Mouse (Mus musculus) frontal cortex, adult (tissue): ENCODE measurements at regions not wholly inside any gene's neighbourhood (a gene's known extent, or its start where the extent isn't known, plus 50 kb on each side); places are given as distances from the start of the nearest gene placed in this dataset.
"Not testable (repeated sequence)": the region's sequence is repeated elsewhere in the genome, so short reads cannot be mapped to it uniquely, and the experiment has no call there.

ENCODE experiments used
- ATAC-seq: cut with Nextera tagmentation; 2 replicates; pipeline ENCODE4 v1.9.2; 2017; ENCODE audit warnings: mild to moderate bottlenecking, moderate library complexity, mixed read lengths; ENCODE audit not compliant: low TSS enrichment

DNA sequence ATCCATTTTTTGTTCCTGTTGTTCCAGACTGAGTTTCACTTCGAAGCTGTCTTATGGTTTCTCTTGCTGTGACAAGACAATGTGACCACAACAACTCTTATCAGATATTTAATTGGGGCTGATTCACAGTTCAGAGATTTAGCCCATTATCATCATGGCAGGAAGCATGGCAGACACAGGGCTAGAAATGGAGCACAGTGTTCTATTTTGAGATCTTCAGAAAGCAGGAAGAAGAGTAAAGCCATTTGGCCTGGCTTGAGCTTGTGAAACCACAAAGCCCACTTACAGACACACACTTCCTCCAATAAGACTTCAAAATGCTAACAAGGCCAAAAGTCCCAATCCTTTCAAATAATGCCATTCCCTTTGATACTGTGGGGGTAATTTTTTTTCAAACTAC, 670.4 kb upstream of the Cdh12 start:
- ATAC-seq = no peak

DNA sequence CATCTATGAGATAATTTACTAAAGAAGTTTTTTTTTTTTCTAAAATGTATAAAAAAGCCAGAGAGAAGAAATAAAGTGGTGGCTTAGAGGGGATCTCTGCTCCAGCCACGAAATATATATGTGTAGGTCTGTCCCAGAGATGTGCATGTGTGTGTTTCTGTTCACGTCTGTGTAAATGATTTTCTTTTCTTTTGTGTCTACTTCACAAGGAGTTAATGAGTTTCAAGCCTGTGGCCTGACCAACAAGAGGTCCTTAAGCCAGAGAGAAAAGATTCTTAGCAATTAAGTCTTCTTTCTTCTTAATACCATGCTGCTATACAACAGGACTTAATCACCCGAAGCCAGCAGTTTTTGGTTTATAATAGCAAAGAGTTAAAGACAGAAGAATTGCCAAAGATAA, 665.2 kb upstream of the Cdh12 start:
- ATAC-seq = no peak

DNA sequence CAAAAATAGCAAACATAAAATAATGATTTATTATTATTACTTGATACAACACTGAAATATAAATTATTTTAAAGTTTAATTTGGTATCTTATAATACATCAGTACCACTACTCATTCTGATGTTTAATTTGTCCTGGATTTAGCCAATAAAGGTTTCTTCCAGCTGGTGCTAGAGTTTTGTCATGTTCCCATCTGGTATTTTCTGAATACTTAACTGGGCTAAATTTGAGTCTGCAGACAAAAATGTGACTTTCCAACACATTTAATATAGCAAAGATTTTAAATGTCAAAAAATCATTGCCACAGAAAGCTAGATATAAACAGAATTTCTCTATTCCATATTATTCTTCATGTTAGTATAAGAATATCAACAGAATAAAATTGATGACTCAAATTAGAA, 642.1 kb upstream of the Cdh12 start:
- ATAC-seq = peak; percentile 72; the same call in 1 of the 2 replicates

DNA sequence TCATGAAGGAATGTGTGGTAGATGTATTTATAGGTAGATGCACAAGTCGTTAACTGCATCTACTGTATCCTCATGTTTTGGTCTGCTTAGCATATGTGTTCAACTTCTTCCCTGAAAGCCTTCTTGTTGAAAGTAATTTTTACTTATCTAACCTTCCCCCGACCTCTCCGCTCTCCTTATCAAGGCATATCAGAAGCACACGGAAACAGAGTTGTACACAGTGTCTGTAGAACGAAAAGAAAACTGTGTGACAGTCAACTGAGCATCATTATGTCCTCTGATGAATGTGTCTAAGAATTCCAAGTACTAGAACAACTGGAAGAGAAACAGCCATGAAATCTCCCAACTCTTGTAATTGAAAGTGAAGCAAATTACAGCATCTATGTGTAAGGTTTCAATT, 635.4 kb upstream of the Cdh12 start:
- ATAC-seq = no peak

DNA sequence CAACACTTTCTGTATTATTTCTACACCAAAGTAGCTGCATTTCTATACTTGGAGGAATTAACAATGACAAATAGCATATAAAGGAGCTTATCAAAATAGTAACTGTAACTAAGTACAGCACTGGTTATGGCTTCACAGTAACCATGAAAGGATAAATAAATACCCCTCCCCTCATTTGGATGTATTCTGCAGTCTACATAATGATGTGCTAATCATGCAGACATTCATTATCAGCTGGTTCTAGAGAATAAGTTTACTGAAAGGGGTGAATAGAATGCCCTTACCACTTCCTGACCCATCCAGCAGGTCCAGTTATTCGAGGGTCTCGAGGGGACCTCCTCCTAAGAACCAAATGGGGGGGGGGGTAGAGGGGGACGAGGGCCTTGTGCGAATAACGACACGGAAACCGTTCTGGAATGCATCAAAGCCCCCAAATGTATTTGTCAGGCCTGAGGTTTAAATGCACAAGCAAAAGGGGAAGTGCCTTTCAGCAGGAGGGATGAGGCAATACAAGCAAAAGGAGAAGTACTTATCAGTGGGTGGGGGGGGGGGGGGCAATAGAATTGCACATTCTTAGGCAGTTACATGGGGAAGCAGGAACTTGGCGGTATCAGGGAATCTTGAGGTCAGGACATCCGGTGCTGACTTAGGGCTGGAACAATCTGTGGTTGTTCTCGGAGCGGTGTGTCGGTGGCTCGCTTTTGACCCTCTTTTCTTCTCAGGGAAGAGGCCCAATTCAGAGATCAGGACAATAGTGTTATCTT, 592.0 kb upstream of the Cdh12 start:
- not testable (repeated sequence) for ATAC-seq

DNA sequence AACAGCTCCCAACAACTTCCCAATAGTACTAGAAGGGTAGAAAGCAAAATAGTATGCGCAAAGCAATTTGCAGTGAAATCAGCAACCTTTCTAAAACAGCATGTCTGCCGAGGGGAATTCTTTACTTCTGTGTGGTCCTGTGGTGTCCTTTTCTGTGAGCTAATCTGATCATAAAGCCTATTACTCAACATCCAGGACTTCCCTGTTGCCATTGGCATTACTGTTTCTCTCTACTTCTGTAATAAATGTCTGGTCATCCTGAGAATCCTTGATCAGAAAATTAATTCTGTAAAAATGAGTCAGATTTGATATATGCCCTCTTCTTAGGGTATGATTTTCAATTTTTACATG, 591.4 kb upstream of the Cdh12 start:
- ATAC-seq = no peak

DNA sequence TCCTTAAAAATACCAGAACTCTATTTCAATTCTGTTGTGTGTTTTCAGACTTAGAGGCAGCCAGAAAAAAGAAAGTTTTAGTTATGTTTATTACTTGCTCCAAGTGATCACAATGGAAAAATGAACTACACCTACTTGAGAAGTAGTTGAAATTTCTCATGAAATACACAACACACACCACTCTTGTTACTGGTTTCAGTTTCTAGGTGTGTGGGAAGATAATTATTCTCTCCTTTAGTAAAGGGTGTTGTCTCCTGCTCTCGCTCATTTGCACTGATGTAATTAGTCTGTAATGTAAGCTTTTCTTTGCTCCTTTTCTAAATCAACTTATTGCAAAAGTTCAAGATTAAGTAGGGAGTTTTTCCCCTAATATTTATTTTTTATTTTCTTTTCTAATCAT, 590.4 kb upstream of the Cdh12 start:
- no peak for ATAC-seq

DNA sequence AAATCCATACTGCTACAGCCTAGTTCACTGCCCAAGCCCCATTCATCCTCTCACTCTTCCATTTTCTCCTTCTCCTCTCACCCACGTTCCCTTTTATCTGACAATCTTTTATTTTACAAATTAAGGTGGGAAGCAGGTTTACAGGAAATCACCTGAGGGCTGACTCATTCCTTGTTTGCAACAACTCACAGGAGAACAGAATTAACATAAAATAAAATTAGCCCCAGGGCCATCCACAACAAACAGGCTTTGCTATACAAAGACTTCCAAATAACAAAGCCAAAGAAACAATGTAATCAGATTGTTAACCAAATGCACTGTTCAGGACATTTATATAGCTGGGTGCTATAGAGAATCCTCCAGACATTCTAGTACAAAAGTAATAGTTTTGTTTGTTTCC, 585.1 kb upstream of the Cdh12 start:
- no peak for ATAC-seq

DNA sequence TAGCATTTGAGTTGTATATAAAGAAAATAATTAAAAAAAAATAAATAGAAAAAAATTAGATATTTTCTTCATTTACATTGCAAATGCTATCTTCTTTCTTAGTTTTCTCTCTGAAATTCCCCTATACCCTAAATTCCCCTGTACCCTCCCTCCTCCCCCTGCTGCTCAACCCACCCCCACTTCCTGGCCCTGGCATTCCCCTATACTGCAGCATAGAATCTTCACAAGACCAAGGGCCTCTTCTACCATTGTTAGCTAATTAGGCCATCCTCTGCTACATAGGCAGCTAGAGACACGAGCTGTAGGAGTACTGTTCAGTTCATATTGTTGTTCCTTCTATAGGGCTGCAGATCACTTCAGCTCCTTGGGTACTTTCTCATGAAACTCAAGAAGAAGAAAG, 582.5 kb upstream of the Cdh12 start:
- ATAC-seq = no peak

DNA sequence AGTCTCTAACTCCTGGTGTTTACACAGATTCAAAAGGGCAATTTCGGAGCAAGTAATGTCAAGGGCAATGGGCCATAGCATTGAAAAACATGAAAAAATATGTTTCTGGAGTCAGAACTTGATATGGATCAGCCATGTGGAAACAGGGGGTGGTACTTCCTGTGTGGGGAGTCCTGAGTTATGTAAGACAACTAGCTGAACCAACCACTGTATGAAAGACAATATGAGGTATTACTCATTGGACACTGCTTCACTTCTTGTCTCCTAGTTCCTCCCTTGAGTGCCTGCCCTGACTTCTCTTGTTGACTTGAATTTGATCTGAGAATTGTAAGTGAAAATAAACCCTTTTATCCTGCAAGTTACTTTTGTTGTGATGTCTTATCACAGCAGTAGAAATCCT, 580.0 kb upstream of the Cdh12 start:
- no peak for ATAC-seq

DNA sequence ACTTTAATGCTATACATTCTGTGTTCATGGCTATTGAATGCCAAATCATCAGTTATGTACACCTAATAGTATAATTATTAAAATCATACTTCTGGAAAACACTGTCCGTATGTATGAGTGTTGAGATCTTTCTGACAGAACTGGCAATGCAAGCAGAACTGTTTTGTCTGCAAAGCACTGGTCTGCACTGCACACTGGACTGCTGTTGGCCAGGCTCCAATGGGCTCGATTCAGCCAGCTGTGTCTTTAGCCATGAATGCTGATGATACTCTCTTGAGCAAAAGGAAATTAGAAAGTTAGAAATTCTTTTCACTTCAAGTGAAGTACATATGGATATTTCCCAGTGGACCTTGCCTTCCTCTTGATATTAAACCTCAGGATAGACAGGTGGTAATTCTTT, 576.5 kb upstream of the Cdh12 start:
- ATAC-seq = no peak
